Mouse (Mus musculus): ENCODE results near the gene Fap. TPM values are rescaled to one million over a fixed set of nuclear protein-coding genes. Genes with fewer than 3 reads are reported as not detected.

The Fap gene
- polyA plus RNA-seq, 1 experiment from 2014 or later = 2.6 TPM

DNA sequence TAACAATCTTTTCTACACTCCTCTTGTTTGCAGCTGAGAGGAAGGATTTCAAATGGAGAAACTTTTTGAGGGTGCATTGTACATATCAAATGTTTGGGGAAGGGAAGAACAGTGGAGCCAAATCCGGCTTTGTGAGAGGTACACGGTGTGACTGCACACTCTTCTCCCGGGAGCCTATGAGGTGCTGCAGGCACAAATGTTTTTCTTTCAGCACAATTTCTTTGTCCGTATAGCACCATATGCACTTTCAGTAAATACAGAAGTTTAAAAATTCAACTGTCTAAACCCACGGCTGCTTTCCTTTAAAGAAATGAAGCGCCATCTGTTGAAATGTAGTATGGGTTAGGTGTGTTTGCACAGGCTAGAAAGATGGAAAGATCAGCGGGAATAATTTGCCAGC, 375 bp upstream of the Fap start:
- H3K4me3 ChIP-seq = no peak overlapping the region
- H3K4me2 ChIP-seq = no peak overlapping the region
- no peaks in the 10 kb centered on the region for H3K9me3 ChIP-seq
- no peak for ATAC-seq (ENCODE audit: low read depth)
- H3K9ac ChIP-seq = no peak overlapping the region
- no peaks in the 10 kb centered on the region for H3K36me3 ChIP-seq
- H3K27me3 ChIP-seq = no peaks in the 10 kb centered on the region
- H3K27ac ChIP-seq (replicated peaks) = no peak overlapping the region
- WGBS = 89% methylated on average over 7 of the region's 7 CpGs
- no peaks in the 10 kb centered on the region for H3K4me1 ChIP-seq (replicated peaks)

DNA sequence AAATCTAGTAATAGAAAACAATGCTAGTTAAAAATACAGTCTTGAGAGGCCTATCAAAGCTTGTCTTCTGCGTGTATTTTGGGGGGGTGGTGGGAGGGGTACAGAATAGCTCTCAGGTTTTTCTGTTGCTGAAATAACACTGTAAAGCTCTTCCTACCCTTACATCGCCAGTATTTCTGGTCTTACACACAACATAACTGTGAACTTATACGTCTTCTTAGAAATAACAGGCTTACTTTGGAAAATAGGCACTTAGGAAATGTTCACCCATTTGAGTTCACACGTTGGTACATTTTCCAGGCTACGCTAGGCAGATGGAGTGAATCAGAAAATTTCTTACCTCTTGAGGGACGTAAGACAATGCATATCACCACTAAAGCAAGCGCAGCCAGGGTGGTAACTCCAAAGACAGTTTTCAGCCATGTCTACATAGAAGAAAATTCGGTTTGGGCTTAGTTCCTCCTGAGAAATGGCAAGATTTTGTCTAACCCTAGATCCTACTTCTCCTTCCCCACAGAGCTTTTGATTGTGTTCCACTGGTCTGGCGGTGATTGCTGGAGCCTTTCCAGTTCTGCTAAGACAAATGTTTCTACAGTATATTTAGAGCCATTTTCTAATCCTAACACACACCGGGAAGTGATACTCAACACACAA, 649 bp downstream of the Fap start:
- Histone ChIP-seq H3K4me1 (replicated peaks) (no peaks in the 10 kb centered on the region), H3K9me3 (no peaks in the 10 kb centered on the region), H3K27me3 (no peaks in the 10 kb centered on the region), H3K27ac (replicated peaks) (no peak overlapping the region), H3K4me3 (no peak overlapping the region), H3K9ac (no peak overlapping the region), H3K4me2 (0 out of 2 replicates have a peak overlapping the region, but pooled peaks have one; percentile 0), H3K36me3 (no peaks in the 10 kb centered on the region)
- 81% methylated on average over 10 of the region's 10 CpGs for WGBS
- ATAC-seq (ENCODE audit: low read depth) = no peak

DNA sequence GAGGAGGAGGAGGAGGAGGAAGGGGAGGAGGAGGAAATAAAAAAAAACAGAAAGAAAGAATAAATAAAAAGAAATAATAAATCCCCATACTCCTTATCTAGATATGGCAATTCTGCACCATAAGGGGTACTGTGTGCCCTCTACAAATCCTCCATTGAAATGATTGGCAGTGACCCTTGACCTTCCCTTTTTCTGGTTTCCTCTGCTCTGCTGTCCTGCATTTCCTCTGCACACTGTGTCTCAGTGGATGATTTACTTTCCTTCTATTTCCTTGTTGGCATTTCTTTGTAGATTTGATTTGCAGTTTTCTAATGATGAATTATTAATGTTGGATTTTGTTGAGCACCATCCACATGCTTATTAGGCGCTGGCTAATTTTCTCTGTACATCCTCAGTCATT, 9.2 kb downstream of the Fap start:
- Histone ChIP-seq H3K4me3 (no peak overlapping the region), H3K9me3 (no peaks in the 10 kb centered on the region), H3K27ac (replicated peaks) (no peak overlapping the region), H3K27me3 (no peaks in the 10 kb centered on the region), H3K4me1 (replicated peaks) (no peaks in the 10 kb centered on the region), H3K9ac (no peak overlapping the region), H3K4me2 (no peak overlapping the region), H3K36me3 (no peaks in the 10 kb centered on the region)
- WGBS = 93% methylated on average over 1 of the region's 1 CpGs
- no peak for ATAC-seq (ENCODE audit: low read depth)

DNA sequence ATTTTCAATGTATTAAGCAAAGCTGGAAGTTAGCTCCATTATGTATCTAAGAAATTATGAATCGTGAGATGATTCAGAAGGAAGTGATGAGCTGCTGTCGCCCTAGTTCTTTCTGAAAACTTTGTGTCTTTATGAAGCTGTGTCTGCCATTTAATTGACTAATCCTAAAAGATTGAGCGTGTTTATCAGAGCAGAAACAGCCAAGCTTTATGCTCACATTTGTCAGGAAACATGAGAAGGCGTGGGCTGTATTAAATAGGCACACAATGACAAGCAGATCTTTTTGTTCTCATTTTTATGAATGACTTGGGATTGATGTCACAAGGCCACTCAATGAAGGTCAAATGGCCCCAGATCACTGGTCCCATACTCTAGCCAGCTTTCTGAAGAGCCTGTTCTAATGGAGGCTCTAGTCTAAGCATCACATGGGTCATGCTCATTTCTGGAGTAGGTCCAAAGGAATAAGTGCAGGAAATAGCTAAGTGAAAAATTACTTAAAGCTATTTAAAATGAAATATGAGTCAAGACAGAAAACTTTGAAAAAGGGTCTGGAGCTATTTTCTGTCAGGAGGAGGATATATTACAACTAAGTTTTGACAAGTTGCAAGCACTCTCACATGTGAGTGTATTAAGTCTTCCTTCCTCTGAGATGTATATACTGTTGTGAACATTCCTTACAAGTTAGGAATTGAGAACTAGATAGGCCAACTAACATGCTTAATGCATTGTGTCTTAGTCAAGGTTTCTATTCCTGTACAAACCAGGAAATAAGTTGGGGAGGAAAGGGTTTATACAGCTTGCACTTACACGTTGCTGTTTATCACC, 11.0 kb downstream of the Fap start:
- 78% methylated on average over 5 of the region's 5 CpGs for WGBS
- Histone ChIP-seq H3K4me1 (replicated peaks) (no peaks in the 10 kb centered on the region), H3K4me2 (no peak overlapping the region), H3K9me3 (no peaks in the 10 kb centered on the region), H3K9ac (no peak overlapping the region), H3K27me3 (no peaks in the 10 kb centered on the region), H3K4me3 (no peak overlapping the region), H3K27ac (replicated peaks) (no peak overlapping the region), H3K36me3 (no peaks in the 10 kb centered on the region)
- ATAC-seq (ENCODE audit: low read depth) = no peak

DNA sequence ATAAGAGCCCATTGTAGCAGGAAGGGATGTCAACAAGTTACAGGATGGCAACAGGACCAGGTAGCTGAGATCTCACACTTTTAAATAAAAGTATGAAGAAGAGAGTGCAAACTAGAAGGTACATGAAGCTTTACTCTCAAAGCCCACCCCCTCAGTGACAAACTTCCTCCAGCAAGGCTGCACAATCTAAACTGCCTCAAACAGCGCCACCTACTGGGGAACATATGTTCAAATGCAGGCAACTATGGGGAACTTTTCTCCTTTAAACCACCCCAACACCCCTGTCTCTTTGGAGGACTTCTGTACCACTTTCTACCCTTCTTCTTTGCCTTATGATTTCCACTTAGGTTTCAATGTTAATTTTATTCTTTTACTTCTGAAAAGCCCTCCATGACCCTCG, 16.5 kb downstream of the Fap start:
- no peaks in the 10 kb centered on the region for H3K4me1 ChIP-seq (replicated peaks)
- 77% methylated on average over 2 of the region's 2 CpGs for WGBS
- ATAC-seq (ENCODE audit: low read depth) = no peak

DNA sequence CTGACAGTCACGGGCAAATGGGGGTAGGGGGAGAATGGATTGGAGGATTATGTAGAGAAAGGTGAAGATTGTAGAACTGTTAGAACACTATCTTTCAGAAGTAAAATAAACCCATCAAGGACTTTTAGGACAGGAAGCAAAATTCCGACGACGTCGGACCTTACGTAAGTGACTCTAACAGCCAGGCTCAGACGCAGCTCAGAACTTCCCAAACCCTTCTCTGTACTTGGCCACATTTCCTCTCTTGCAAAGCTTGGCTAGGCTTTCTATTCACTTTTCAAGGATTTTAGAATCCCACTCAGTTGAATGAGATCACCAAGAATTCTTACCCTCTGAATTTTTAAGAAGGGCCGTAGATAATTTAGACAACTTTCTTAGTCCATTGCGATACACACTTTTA, 17.5 kb downstream of the Fap start:
- Histone ChIP-seq H3K27me3 (no peaks in the 10 kb centered on the region), H3K4me2 (no peak overlapping the region), H3K4me1 (replicated peaks) (no peaks in the 10 kb centered on the region), H3K9me3 (no peaks in the 10 kb centered on the region), H3K9ac (no peak overlapping the region), H3K36me3 (no peaks in the 10 kb centered on the region), H3K4me3 (no peak overlapping the region), H3K27ac (replicated peaks) (no peak overlapping the region)
- ATAC-seq (ENCODE audit: low read depth) = no peak
- 97% methylated on average over 9 of the region's 9 CpGs for WGBS

More for the DNA sequence above, 16.5 kb downstream of the Fap start:
- H3K4me2 ChIP-seq = no peak overlapping the region
- H3K4me3 ChIP-seq = no peak overlapping the region
- H3K9ac ChIP-seq = no peak overlapping the region
- H3K36me3 ChIP-seq = no peaks in the 10 kb centered on the region
- no peaks in the 10 kb centered on the region for H3K27me3 ChIP-seq
- no peak overlapping the region for H3K27ac ChIP-seq (replicated peaks)
- H3K9me3 ChIP-seq = no peaks in the 10 kb centered on the region

DNA sequence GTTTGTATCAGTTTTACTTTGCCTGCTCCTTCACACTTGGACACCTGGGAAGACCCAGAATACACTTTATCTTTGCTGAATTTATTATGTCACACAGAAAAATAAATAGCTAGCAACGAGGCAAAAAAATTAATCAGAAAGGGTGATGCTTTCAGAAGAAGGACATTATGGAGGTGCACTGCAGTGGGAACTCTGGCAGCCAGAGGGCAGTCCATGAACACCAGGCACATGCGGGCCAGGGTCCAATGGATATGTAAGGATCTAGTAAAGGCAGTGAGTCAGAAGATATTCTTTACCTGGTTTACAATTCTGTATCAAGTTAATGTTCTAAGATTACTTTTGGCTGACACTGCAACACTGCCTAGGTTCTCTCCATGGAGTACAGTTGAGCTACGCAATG, 24.2 kb downstream of the Fap start:
- WGBS = 86% methylated on average over 3 of the region's 3 CpGs
- Histone ChIP-seq H3K36me3 (no peaks in the 10 kb centered on the region), H3K9ac (no peak overlapping the region), H3K27ac (replicated peaks) (no peak overlapping the region), H3K4me2 (no peak overlapping the region), H3K4me1 (replicated peaks) (no peaks in the 10 kb centered on the region), H3K27me3 (no peaks in the 10 kb centered on the region), H3K4me3 (no peak overlapping the region), H3K9me3 (no peaks in the 10 kb centered on the region)
- ATAC-seq (ENCODE audit: low read depth) = no peak

DNA sequence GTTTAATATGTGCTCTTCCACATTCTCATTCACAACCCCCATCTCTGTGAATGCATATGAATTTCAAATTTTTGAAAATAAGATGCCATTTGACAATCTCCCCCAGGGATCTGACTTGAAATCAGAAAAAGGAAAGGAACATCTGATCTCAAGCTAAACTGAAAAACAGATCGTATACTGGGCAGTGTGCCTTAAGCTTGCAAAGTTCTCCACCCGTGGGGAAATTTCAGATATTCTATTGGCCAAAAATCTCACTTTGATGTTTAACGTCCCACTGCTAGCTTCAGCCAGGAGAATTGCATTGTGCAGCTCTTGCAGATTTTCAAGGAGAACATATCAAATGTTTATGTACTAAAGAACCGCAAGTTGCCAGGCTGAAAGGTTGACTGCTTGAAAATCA, 24.7 kb downstream of the Fap start:
- no peak overlapping the region for H3K4me3 ChIP-seq
- no peaks in the 10 kb centered on the region for H3K9me3 ChIP-seq
- no peak for ATAC-seq (ENCODE audit: low read depth)
- no peak overlapping the region for H3K27ac ChIP-seq (replicated peaks)
- no peaks in the 10 kb centered on the region for H3K36me3 ChIP-seq
- 83% methylated on average over 4 of the region's 4 CpGs for WGBS
- H3K4me2 ChIP-seq = no peak overlapping the region
- no peak overlapping the region for H3K9ac ChIP-seq
- no peaks in the 10 kb centered on the region for H3K4me1 ChIP-seq (replicated peaks)
- no peaks in the 10 kb centered on the region for H3K27me3 ChIP-seq

DNA sequence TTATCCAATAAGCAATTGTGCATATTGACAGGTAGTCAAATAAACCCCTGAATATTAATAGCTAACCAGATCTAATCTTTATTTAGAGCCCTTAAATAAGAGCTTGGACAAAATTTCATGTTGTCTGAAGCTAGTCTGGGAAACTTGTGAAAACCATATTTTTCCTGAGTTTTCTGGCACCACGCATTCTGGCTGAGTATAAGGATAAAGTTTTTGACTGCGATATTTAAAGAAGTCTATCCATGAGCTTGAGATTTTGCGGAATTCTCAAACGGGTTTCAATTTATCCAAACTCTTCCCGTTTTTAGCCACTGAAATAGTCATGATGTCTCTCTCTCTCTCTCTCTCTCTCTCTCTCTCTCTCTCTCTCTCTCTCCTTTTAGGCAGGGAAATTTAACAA, 25.8 kb downstream of the Fap start:
- H3K27ac ChIP-seq (replicated peaks) = no peak overlapping the region
- H3K36me3 ChIP-seq = no peaks in the 10 kb centered on the region
- no peaks in the 10 kb centered on the region for H3K9me3 ChIP-seq
- 93% methylated on average over 5 of the region's 5 CpGs for WGBS
- no peak overlapping the region for H3K9ac ChIP-seq
- H3K4me3 ChIP-seq = no peak overlapping the region
- no peak overlapping the region for H3K4me2 ChIP-seq
- no peak for ATAC-seq (ENCODE audit: low read depth)
- no peaks in the 10 kb centered on the region for H3K4me1 ChIP-seq (replicated peaks)
- no peaks in the 10 kb centered on the region for H3K27me3 ChIP-seq

DNA sequence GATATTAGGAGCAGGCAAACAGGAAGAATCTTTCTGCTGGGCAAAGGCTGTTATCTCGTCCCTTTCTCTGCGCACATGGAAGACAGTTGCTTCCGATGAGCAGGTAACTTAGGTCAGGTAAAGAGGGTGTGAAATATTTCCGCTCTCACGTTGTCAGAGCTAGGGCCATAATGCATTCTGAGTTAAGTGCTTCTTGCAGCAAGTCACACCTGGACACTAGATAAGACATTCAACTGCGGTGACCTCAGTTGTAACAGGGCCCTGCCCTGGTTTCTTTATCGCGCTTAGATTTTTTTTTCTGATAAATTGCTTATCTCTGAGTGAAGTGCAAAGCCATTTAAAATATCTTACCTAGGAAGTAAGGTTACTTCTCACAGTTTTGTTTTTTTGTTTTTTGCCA, 38.4 kb downstream of the Fap start:
- H3K9ac ChIP-seq = no peak overlapping the region
- 91% methylated on average over 8 of the region's 8 CpGs for WGBS
- no peaks in the 10 kb centered on the region for H3K27me3 ChIP-seq
- no peak overlapping the region for H3K27ac ChIP-seq (replicated peaks)
- H3K4me1 ChIP-seq (replicated peaks) = no peaks in the 10 kb centered on the region
- H3K4me2 ChIP-seq = no peak overlapping the region
- no peaks in the 10 kb centered on the region for H3K9me3 ChIP-seq
- H3K4me3 ChIP-seq = no peak overlapping the region
- no peak for ATAC-seq (ENCODE audit: low read depth)
- H3K36me3 ChIP-seq = no peaks in the 10 kb centered on the region

DNA sequence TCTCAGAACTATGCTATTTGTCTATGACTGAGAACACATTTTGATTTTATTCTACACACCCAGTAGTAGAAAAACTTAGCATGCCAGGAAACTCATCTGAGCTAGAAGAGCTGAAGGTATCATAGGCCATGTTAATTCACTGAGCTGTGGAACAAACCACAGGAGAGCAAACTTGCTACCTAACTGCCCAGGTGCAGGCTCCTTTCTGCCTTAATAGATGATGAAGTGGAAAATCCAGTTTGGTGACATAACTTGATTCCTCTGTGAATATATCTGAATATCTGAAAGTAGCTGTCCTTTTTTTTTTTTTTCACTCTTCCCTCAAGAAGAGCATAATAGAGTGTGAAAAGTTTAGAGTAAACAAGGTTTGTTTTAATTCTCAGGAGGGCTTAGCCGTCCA, 42.8 kb downstream of the Fap start:
- Histone ChIP-seq H3K9ac (no peak overlapping the region), H3K9me3 (no peaks in the 10 kb centered on the region), H3K27ac (replicated peaks) (no peak overlapping the region), H3K27me3 (no peaks in the 10 kb centered on the region), H3K36me3 (no peaks in the 10 kb centered on the region), H3K4me1 (replicated peaks) (no peaks in the 10 kb centered on the region), H3K4me2 (no peak overlapping the region), H3K4me3 (no peak overlapping the region)
- ATAC-seq (ENCODE audit: low read depth) = no peak
- 85% methylated on average over 1 of the region's 1 CpGs for WGBS

DNA sequence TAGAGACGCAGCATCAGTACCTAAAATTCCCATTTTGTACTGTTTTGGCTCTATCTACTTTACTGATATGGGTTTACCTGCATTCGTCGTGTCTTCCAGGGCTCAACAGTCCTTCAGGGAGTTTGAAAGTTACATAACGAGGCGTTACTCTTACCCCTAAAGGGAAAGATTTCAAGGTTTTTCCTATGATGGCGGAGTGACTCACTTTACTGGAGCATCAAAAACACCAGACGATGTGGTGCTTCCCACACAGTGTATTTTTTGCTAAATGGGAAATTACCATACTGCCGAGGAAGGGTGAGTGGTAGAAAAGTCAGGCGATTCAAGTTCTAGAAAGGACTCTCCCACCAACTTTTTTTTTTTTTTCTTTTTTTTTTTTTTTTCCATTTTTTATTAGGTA, 47.5 kb downstream of the Fap start:
- 93% methylated on average over 9 of the region's 9 CpGs for WGBS
- no peak for ATAC-seq (ENCODE audit: low read depth)

DNA sequence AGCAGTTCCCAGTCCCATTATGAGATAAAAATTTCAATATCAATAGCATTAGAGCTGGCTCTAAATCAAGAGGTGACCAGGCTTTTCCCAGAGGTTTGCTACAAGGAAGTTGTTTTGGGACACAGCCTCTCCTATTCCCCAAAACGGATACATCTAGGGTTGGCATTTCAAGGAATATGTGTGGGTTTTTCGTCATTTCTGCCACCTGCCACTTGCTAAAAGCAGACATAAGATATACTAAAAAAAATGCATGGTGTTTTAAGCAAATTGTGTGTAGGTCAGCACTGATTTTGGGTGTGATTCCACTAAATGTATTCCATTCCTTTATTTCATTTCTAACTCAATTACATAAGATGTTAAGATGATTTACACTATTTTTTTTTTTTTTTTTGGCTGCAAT, 56.1 kb downstream of the Fap start:
- no peak overlapping the region for H3K9ac ChIP-seq
- no peaks in the 10 kb centered on the region for H3K27me3 ChIP-seq
- H3K4me2 ChIP-seq = no peak overlapping the region
- 76% methylated on average over 2 of the region's 2 CpGs for WGBS
- H3K36me3 ChIP-seq = no peaks in the 10 kb centered on the region
- H3K9me3 ChIP-seq = no peaks in the 10 kb centered on the region
- H3K4me3 ChIP-seq = no peak overlapping the region
- H3K4me1 ChIP-seq (replicated peaks) = no peaks in the 10 kb centered on the region
- no peak for ATAC-seq (ENCODE audit: low read depth)
- H3K27ac ChIP-seq (replicated peaks) = no peak overlapping the region

More for the DNA sequence above, 47.5 kb downstream of the Fap start:
- H3K4me3 ChIP-seq = no peak overlapping the region
- no peaks in the 10 kb centered on the region for H3K36me3 ChIP-seq
- no peak overlapping the region for H3K4me2 ChIP-seq
- no peaks in the 10 kb centered on the region for H3K27me3 ChIP-seq
- H3K9me3 ChIP-seq = no peaks in the 10 kb centered on the region
- H3K9ac ChIP-seq = no peak overlapping the region
- H3K4me1 ChIP-seq (replicated peaks) = no peaks in the 10 kb centered on the region
- H3K27ac ChIP-seq (replicated peaks) = no peak overlapping the region
